Mouse (Mus musculus) adrenal gland (tissue): ENCODE data around the gene Cotl1.

Source experiments
- intact Hi-C: fragments of 180-260 bp; cut with DNase I; formaldehyde crosslinking; loops from one replicate; pipeline ENCODE4 v1.15.1; 2025

Cotl1 gene

DNA sequence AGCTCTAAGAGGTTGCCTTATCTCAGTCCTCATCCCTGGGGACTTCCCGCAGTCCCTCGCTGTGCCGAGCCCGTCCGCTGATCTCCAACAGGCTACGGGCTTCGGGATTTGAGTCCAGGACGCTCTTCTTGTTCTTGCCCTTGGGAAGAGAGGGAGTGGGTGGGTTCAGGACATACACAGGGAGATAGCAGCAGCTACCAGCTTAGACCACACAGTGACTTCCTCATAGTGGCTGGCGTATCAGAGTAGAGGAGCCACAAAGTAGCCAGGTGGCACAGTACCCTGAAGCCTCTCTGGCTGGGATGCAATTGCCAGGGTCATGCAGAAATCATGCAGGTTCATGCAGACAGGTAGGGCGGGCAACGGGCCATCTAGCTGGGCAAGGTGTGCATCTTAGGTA, 78.7 kb downstream of the Cotl1 start:
- intact Hi-C loops, result no loop called here
